Mouse (Mus musculus) hindbrain, embryonic 15.5 days (tissue): ENCODE measurements around the gene Robo1. TPM values are rescaled to one million over a fixed set of nuclear protein-coding genes. Genes with fewer than 3 reads are reported as not detected.

ENCODE experiments used
- ATAC-seq: fragments of 200-750 bp; cut with Nextera tagmentation; 2 replicates; pipeline ENCODE4 v1.8.0; 2017; ENCODE audit warnings: low read depth, moderate number of reproducible peaks, moderate TSS enrichment; ENCODE audit not compliant: low FRiP score
- H3K27ac ChIP-seq: fragments of 300-500 bp; sonication (generic); replicated peaks from 2 replicates; pipeline ENCODE4 v1.5.1; 2015; ENCODE audit warnings: mild to moderate bottlenecking, inconsistent platforms
- H3K27me3 ChIP-seq: fragments of 300-500 bp; sonication (generic); 2 replicates; pipeline ENCODE4 v1.6.1; 2015; ENCODE audit warnings: control low read depth, inconsistent platforms
- H3K36me3 ChIP-seq: fragments of 300-500 bp; sonication (generic); 2 replicates; pipeline ENCODE4 v1.6.1; 2015; ENCODE audit warnings: control low read depth, inconsistent platforms
- H3K4me1 ChIP-seq: fragments of 300-500 bp; sonication (generic); replicated peaks from 2 replicates; pipeline ENCODE4 v1.6.1; 2015; ENCODE audit warnings: control low read depth, inconsistent platforms
- H3K4me2 ChIP-seq: fragments of 300-500 bp; sonication (generic); 2 replicates; pipeline ENCODE4 v1.6.1; 2015; ENCODE audit warnings: moderate library complexity, mild to moderate bottlenecking, inconsistent platforms
- H3K4me3 ChIP-seq: fragments of 300-500 bp; sonication (generic); 2 replicates; pipeline ENCODE4 v1.5.1; 2015; ENCODE audit warnings: mild to moderate bottlenecking, inconsistent platforms
- H3K9ac ChIP-seq: fragments of 300-500 bp; sonication (generic); 2 replicates; pipeline ENCODE4 v1.6.1; 2015; ENCODE audit warnings: inconsistent platforms
- H3K9me3 ChIP-seq: fragments of 300-500 bp; sonication (generic); 2 replicates; pipeline ENCODE4 v1.6.1; 2016; ENCODE audit warnings: control low read depth, inconsistent platforms
- WGBS: fragments of 180-500 bp; shearing (Covaris S2); methylation state at CpG from one replicate; pipeline ENCODE4 v1.1.7; 2015; 5-methylcytosine and 5-hydroxymethylcytosine counted together
- polyA plus RNA-seq: library from polyadenylated mRNA; unstranded; fragments of >200 nt; fragmentation: Nextera tagmentation; extraction: Ambion mirVana; gene quantifications from 2 replicates; pipeline ENCODE4 v1.2.1, GENCODE M21; 2015

Robo1 gene
- polyA plus RNA-seq, 1 experiment from 2014 or later = 33.1 TPM

GRCm38 (mm10) chr16:72665454-72665853 lies 357.3 kb downstream of the Robo1 start:
- no peaks in the 10 kb centered on the region for H3K36me3 ChIP-seq
- peak overlapping the region; percentile 94 for H3K4me3 ChIP-seq
- ATAC-seq = no peak
- H3K4me1 ChIP-seq = peaks cover 24% of the 10 kb centered on the region
- no peaks in the 10 kb centered on the region for H3K27me3 ChIP-seq
- no peaks in the 10 kb centered on the region for H3K9me3 ChIP-seq
- H3K9ac ChIP-seq = no peak overlapping the region
- no peak overlapping the region for H3K27ac ChIP-seq
- 55% methylated on average over 5 of the region's 5 CpGs for WGBS
- H3K4me2 ChIP-seq = peak overlapping the region; percentile 92

GRCm38 (mm10) chr16:72670240-72671038 lies 362.3 kb downstream of the Robo1 start:
- Histone ChIP-seq H3K36me3 (no peaks in the 10 kb centered on the region), H3K27me3 (no peaks in the 10 kb centered on the region), H3K27ac (no peak overlapping the region), H3K9ac (no peak overlapping the region), H3K9me3 (no peaks in the 10 kb centered on the region), H3K4me3 (no peak overlapping the region), H3K4me2 (no peak overlapping the region), H3K4me1 (0 out of 2 replicates have a peak, but pooled peaks cover 6% of the 10 kb centered on the region)
- no peak for ATAC-seq
- WGBS = 37% methylated on average over 6 of the region's 6 CpGs

GRCm38 (mm10) chr16:72677234-72677633 lies 369.1 kb downstream of the Robo1 start:
- Histone ChIP-seq H3K27ac (no peak overlapping the region), H3K4me2 (no peak overlapping the region), H3K9ac (no peak overlapping the region), H3K4me1 (peaks cover 26% of the 10 kb centered on the region), H3K9me3 (no peaks in the 10 kb centered on the region), H3K4me3 (no peak overlapping the region), H3K27me3 (no peaks in the 10 kb centered on the region), H3K36me3 (no peaks in the 10 kb centered on the region)
- no peak for ATAC-seq
- 69% methylated on average over 5 of the region's 5 CpGs for WGBS

DNA sequence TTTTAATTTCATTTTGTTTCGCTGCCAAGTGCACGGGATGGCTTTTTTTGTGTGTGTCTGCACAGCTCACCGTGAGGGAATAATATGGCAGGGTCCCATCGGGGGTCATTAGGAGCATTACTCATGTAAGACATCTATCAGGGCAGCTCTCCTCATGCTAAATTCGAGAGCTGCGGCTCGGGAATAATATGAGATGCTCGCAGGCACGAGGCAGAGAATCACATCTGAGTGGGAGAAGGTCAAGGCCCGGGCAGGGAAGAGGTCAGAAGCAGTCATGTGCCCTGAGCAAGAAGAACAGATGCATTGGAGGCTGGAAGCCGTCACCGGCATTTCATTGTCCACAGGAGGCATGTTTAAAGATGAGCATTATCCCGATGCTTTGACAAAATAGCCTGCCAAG lies 370.3 kb downstream of the Robo1 start:
- Histone ChIP-seq H3K4me2 (peak overlapping the region; percentile 46), H3K36me3 (no peaks in the 10 kb centered on the region), H3K4me1 (peaks cover 25% of the 10 kb centered on the region), H3K9me3 (no peaks in the 10 kb centered on the region), H3K27me3 (no peaks in the 10 kb centered on the region), H3K4me3 (peak overlapping the region; percentile 13; the same call in 1 of the 2 replicates), H3K9ac (no peak overlapping the region), H3K27ac (peak overlapping the region; percentile 30; the same call in 1 of the 2 replicates)
- 0 out of 2 replicates have a peak, but pooled peaks have one; percentile 36 for ATAC-seq
- 7% methylated on average over 13 of the region's 13 CpGs for WGBS

DNA sequence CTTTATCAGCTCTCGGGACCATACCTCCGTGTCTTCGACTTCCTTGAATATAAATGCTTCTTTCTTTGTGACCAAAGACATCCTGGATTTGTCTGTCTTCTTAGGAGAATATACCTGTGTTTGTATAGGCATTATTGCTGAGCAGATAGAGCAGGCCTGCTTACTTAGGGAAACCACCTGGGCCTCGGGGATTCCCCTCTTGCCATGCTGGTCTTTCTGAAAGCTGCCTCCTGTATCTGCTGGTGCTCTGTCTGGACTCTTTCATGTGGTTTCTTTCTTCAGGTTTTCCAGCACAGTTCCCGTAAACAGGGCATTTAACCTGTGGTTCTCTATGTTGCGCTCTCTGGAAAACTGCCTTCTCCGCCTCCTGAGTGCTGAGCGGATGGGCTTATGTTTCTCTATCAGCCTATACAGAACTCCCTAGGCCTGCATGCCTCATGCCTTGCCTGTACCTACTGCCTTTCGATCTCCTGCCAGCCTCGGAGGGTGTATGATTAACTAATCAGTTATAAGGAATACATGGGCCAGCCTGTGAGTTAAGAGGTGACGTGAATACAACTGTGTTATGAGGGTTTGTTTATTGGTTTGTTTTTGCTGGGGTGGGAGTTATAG lies 370.9 kb downstream of the Robo1 start:
- H3K27ac ChIP-seq = no peak overlapping the region
- H3K9me3 ChIP-seq = no peaks in the 10 kb centered on the region
- no peak overlapping the region for H3K9ac ChIP-seq
- 0 out of 2 replicates have a peak, but pooled peaks have one; percentile 39 for ATAC-seq
- peak overlapping the region; percentile 46 for H3K4me2 ChIP-seq
- no peaks in the 10 kb centered on the region for H3K36me3 ChIP-seq
- H3K27me3 ChIP-seq = no peaks in the 10 kb centered on the region
- peaks cover 23% of the 10 kb centered on the region for H3K4me1 ChIP-seq
- WGBS = 54% methylated on average over 11 of the region's 11 CpGs
- H3K4me3 ChIP-seq = no peak overlapping the region

DNA sequence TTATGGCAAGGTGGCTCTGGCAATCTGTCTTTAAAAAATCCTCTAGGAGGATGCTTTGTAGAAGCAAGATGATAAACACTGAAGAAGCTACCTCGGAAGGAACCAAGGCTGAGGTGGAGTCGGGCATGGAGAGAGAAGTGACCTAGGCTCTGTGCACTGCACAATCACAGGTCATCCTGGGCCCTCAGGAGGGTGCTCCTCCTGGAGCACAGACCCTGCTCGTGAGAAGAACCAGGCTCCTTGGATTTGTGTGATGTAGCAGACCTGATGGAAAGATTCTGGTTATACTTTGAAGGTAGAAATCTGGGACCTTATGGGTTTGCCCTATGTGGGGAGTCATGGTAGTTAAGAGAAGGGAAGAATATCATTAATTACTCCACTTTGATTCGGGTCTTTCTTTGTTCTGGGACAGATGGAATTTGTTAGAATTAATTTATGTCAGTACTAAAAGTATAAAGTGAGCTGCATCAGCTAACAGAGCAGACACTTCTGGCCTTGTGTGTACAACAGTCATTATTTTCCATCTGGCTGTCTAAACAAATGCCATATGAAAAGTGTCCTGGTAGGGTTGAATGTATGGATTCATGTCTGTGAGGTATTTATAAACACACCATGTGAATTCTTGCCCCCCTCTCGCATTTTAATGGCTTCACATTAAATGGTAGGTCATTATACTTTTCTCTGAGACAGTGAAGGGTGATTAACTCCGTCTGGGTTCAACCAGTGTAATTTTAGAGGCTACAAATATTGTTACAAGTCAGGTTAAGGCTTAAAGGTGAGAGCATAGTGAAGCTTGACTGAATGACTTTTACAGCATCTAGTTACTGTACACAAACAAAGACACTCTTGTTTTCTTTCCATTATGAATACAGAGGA lies 377.7 kb downstream of the Robo1 start:
- 64% methylated on average over 6 of the region's 6 CpGs for WGBS
- H3K27me3 ChIP-seq = no peaks in the 10 kb centered on the region
- no peaks in the 10 kb centered on the region for H3K36me3 ChIP-seq
- H3K4me2 ChIP-seq = no peak overlapping the region
- H3K27ac ChIP-seq = no peak overlapping the region
- no peak overlapping the region for H3K4me3 ChIP-seq
- H3K9ac ChIP-seq = no peak overlapping the region
- 0 out of 2 replicates have a peak, but pooled peaks cover 4% of the 10 kb centered on the region for H3K4me1 ChIP-seq
- H3K9me3 ChIP-seq = no peaks in the 10 kb centered on the region
- no peak for ATAC-seq

GRCm38 (mm10) chr16:72686480-72687053 lies 378.5 kb downstream of the Robo1 start:
- no peak for ATAC-seq
- 79% methylated on average over 11 of the region's 11 CpGs for WGBS
- no peaks in the 10 kb centered on the region for H3K27me3 ChIP-seq
- H3K9ac ChIP-seq = no peak overlapping the region
- H3K27ac ChIP-seq = no peak overlapping the region
- no peak overlapping the region for H3K4me3 ChIP-seq
- H3K36me3 ChIP-seq = no peaks in the 10 kb centered on the region
- no peaks in the 10 kb centered on the region for H3K9me3 ChIP-seq
- H3K4me1 ChIP-seq = peaks cover 9% of the 10 kb centered on the region; the same call in 1 of the 2 replicates
- no peak overlapping the region for H3K4me2 ChIP-seq

DNA sequence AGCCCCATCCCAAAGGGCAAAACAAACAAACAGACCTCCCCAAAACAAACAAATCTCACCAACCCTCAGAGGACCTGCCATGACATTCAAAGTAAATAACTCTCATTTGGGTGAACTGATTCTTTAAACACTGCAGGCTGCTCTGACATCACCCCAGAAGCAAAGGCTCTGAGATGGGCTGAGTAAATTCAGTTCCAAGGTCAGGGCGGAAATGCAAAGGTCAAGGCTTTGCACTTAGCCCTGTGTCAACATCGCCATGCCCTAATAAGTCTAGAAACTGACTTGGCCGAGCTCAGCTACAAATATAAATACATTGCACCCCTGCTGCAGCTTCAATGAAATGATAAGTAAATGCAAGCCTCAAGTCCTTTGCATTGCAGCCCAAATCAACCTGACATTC lies 379.5 kb downstream of the Robo1 start:
- peaks cover 17% of the 10 kb centered on the region for H3K4me1 ChIP-seq
- no peaks in the 10 kb centered on the region for H3K9me3 ChIP-seq
- no peak overlapping the region for H3K4me2 ChIP-seq
- no peak overlapping the region for H3K9ac ChIP-seq
- no peak overlapping the region for H3K4me3 ChIP-seq
- ATAC-seq = no peak
- H3K27me3 ChIP-seq = no peaks in the 10 kb centered on the region
- WGBS = 57% methylated on average over 3 of the region's 3 CpGs
- H3K36me3 ChIP-seq = no peaks in the 10 kb centered on the region
- no peak overlapping the region for H3K27ac ChIP-seq

DNA sequence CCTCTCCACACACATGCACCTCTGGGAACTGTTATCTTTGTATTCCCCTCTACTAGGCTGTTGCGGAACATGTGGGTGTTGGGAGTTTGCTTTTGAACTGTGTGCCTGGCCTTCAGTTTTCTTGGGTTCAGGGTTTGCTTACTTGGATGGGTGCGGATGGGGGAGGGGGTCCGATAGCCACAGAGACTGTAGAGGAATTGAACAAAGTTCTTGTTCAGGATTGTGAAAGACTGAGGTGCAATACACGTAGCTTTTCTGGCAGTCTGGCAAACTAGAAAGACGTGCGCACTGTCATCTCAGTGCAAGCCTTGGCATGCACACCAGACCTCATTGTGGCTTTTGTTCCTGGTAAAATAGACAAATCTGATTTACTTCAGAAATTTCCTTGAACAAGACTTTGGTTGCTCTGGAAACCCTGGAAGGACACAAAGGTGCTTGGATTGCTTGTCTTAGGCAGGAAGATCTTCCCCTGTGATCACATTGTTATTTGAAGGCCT lies 380.1 kb downstream of the Robo1 start:
- Histone ChIP-seq H3K36me3 (no peaks in the 10 kb centered on the region), H3K4me1 (peaks cover 21% of the 10 kb centered on the region), H3K4me2 (no peak overlapping the region), H3K9ac (no peak overlapping the region), H3K27ac (no peak overlapping the region), H3K9me3 (no peaks in the 10 kb centered on the region), H3K4me3 (no peak overlapping the region), H3K27me3 (no peaks in the 10 kb centered on the region)
- no peak for ATAC-seq
- 67% methylated on average over 6 of the region's 6 CpGs for WGBS

DNA sequence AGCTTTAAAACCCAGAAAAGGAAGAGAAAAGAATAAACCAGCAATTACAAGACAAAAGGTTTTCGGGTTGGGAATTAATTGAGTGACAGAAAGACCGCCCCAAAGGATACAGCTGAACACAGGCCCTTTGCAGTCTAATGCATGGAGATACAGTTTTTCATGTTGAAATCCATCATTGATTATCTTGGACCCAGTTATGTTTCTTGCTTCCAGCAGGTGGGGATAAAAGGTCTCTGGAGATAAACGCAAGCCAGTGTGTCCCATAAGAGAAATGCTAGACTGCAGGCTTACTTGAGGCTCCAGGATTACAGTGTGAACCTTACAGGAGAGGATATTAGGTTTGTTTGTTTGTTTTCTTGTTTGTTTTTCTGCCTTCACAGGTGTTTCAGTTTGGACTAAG lies 383.8 kb downstream of the Robo1 start:
- H3K9me3 ChIP-seq = no peaks in the 10 kb centered on the region
- H3K9ac ChIP-seq = no peak overlapping the region
- H3K4me2 ChIP-seq = no peak overlapping the region
- H3K27me3 ChIP-seq = no peaks in the 10 kb centered on the region
- WGBS = 15% methylated on average over 3 of the region's 3 CpGs
- no peaks in the 10 kb centered on the region for H3K36me3 ChIP-seq
- H3K4me1 ChIP-seq = peaks cover 33% of the 10 kb centered on the region
- H3K27ac ChIP-seq = 0 out of 2 replicates have a peak overlapping the region, but pooled peaks have one; percentile 18
- no peak for ATAC-seq
- no peak overlapping the region for H3K4me3 ChIP-seq

DNA sequence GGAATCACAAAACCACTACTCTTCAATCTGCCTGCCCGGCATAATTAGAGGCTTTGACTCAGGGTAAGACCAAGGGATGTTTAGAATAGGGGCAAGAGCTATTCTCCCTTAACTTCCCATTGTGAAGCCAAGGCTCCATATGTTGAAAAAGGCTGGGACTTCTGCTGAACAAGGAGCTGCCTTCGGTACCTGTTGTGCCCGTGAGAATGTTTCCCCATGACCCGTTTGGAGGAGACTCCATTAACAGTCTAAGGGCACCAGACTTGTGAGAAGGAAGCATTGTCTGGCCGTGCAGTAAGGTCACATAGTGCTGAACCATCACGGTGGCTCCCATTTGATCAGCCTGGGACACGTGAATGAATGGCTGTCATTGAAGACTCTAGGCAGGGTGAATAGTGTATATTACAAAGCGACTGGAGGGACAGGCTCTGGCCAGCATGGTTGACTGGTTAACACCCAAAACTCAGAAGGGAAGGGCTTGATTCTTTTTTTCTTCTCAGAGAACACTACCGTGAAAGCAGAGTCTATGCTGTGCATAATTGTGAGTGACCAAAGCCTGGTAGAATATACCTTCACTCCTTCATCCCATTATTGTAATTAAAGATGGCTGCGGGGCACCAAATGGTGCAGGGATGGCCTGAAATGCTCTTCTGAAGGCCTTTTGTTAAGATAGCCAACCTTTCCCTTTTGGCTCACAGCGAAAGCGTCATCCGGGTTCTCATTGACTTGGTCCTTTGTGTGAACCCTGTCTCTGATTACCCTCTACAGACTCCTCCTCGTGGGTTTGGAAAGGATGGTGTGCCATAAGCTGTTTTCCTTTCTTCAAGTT lies 385.6 kb downstream of the Robo1 start:
- Histone ChIP-seq H3K4me1 (peaks cover 29% of the 10 kb centered on the region), H3K27me3 (no peaks in the 10 kb centered on the region), H3K4me3 (no peak overlapping the region), H3K27ac (no peak overlapping the region), H3K36me3 (no peaks in the 10 kb centered on the region), H3K9me3 (no peaks in the 10 kb centered on the region), H3K9ac (no peak overlapping the region), H3K4me2 (no peak overlapping the region)
- ATAC-seq = peak; percentile 70; the same call in 1 of the 2 replicates
- WGBS = 23% methylated on average over 14 of the region's 14 CpGs
